Mouse (Mus musculus): Measurements from ENCODE around the gene Sec16a.

DNA sequence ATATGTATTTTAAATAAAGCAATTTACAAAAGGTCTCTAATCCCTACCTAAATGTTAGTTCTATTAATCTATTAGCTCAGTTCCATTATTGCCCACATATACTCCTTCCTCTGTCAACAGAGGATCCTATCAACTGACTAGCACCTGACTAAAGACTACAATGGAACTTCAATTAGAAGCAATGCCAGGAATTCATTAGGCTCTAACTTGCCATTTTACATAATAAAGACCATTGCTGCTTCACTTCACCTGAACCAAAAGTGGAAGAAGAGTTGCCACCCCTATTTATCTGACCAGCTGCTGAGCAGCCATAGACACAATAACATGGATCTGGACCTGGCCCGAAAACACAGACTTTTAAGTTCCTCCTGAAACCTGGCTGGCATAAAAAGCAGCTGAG, 2.2 kb downstream of the Sec16a start:
- TF ChIP-seq CTCF (conservative IDR thresholded peaks at IDR 0.05; ENCODE audit: low read length) (no peak), NANOG (IDR thresholded peaks at IDR 0.05; ENCODE audit: borderline replicate concordance, low read length) (peak; percentile 95), POU5F1 (IDR thresholded peaks at IDR 0.05; ENCODE audit: borderline replicate concordance, low read length) (peak; percentile 48; the same call in 1 of the 2 replicates)

Data from E14TG2a.4 (cell line).